Mouse (Mus musculus): Measurements from ENCODE around the gene Ssh2. TPM values are rescaled to one million over a fixed set of nuclear protein-coding genes. Genes with fewer than 3 reads are reported as not detected.
A peak's percentile ranks its signal among the peaks of the same experiment; 100 is the strongest.

Ssh2 gene
- polyA plus RNA-seq, 1 experiment: not detected

DNA sequence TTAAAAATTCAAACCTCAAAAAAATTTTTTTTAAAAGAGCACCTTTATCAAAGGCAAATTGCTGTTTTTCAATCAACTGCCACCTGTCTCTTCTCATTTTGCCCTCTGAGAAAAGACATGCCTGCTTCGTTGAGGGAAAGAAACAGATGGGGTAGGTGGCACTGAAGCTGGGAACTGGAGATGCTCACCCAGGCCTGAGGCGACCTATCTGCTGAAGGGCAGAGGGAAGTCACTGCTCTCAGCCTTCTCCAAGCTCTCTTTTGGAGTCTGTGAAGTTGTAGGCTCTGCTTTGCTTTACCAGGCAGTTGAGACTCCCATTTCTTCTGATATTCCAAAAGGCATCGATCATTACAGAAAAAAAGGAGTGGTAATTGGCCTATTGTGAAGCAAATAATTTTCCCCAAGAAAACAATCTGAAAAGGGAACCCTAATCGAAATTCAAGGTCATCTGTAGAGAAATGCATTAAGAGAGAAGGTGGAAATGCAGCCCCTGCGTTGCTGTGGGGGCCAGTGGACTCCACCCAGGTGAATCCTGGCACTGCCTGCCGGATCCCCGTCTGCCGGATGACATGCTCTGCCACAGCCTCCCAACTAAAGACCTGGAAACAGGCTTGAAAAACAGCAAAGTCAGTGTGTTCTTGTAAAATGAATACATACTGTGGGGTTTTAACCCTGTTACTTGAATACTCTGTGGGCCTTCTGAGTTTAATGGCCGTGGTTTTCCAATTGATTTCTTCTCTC is 239.9 kb downstream of the Ssh2 start:
- TF ChIP-seq CTCF (IDR thresholded peaks at IDR 0.05; ENCODE audit: insufficient read depth, low read depth, low read length) (no peak), POLR2A (IDR thresholded peaks at IDR 0.05; ENCODE audit: insufficient read depth, low read depth, low read length) (no peak)
- 0 out of 2 replicates have a peak, but pooled peaks cover 2% of the 10 kb centered on the region for H3K4me1 ChIP-seq (ENCODE audit: control insufficient read depth, insufficient read depth, low read length)
- H3K4me3 ChIP-seq (ENCODE audit: insufficient read depth, low read depth, low read length): no peak overlapping the region
- WGBS: 79% methylated on average over 9 of the region's 9 CpGs
- no peak overlapping the region for H3K27ac ChIP-seq (ENCODE audit: insufficient read depth, low read depth, low read length)

DNA sequence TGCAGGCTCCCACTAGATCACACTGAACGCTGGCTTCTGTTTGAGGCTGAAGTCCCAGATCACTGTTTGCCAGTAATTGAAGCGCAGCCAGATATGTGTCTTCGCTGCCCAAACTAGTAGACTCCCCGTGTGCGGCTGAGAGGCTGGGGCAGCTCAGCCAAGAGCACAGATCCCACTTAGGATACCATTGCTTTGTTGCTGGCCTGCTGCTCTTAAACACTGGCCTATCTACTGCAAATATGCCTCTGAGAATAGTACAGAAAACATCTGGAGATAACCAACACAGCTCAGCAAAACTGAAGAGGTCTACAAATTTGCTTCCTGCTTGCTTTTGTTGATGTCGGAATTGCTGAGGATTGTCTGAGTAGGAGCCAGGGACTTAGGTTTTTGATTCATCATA is 240.8 kb downstream of the Ssh2 start:
- TF ChIP-seq POLR2A (IDR thresholded peaks at IDR 0.05; ENCODE audit: insufficient read depth, low read depth, low read length) (no peak), CTCF (IDR thresholded peaks at IDR 0.05; ENCODE audit: insufficient read depth, low read depth, low read length) (no peak)
- Histone ChIP-seq H3K4me3 (ENCODE audit: insufficient read depth, low read depth, low read length) (no peak overlapping the region), H3K27ac (ENCODE audit: insufficient read depth, low read depth, low read length) (no peak overlapping the region), H3K4me1 (ENCODE audit: control insufficient read depth, insufficient read depth, low read length) (0 out of 2 replicates have a peak, but pooled peaks cover 2% of the 10 kb centered on the region)
- 43% methylated on average over 6 of the region's 6 CpGs for WGBS

DNA sequence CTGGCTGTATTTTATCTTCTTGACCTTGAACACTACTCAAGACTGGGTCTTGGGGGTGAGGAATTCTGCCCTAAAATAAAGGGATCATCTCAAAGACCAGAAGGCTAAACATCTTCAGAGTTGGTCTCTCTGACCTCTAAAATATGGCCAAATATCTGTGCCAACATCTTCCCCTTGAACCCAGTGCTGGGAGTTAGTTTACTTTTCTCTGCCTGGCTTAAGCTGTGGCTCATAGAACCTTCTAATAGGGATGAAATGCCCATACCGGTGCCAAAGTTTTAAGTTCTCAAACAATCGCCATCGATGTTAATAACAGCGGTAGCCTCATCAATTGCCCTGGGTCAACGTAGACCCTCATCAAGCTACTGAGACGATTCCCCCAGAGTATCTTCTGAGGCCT is 245.8 kb downstream of the Ssh2 start:
- H3K4me3 ChIP-seq (ENCODE audit: insufficient read depth, low read depth, low read length): peak overlapping the region; percentile 54
- H3K27ac ChIP-seq (ENCODE audit: insufficient read depth, low read depth, low read length): no peak overlapping the region
- WGBS: 5% methylated on average over 6 of the region's 6 CpGs
- peaks cover 18% of the 10 kb centered on the region for H3K4me1 ChIP-seq (ENCODE audit: control insufficient read depth, insufficient read depth, low read length)
- TF ChIP-seq POLR2A (IDR thresholded peaks at IDR 0.05; ENCODE audit: insufficient read depth, low read depth, low read length) (no peak), CTCF (IDR thresholded peaks at IDR 0.05; ENCODE audit: insufficient read depth, low read depth, low read length) (no peak)

GRCm38 (mm10) chr11:77462283-77463100 is 246.4 kb downstream of the Ssh2 start, which contains the start of gene Coro6:
Coro6 (plus strand) TSS chr11:77462411.
- TF ChIP-seq POLR2A (IDR thresholded peaks at IDR 0.05; ENCODE audit: insufficient read depth, low read depth, low read length): no peak
- no peak for TF ChIP-seq CTCF (IDR thresholded peaks at IDR 0.05; ENCODE audit: insufficient read depth, low read depth, low read length)
- H3K4me3 ChIP-seq (ENCODE audit: insufficient read depth, low read depth, low read length): peak within 1 kb of the TSS; percentile 54
- peaks cover 23% of the 10 kb centered on the region for H3K4me1 ChIP-seq (ENCODE audit: control insufficient read depth, insufficient read depth, low read length)
- WGBS: 2% methylated on average over 72 of the region's 73 CpGs
- H3K27ac ChIP-seq (ENCODE audit: insufficient read depth, low read depth, low read length): no peak within 1 kb of the TSS

GRCm38 (mm10) chr11:77463101-77463445 is 247.0 kb downstream of the Ssh2 start:
- TF ChIP-seq CTCF (IDR thresholded peaks at IDR 0.05; ENCODE audit: insufficient read depth, low read depth, low read length): no peak
- no peak for TF ChIP-seq POLR2A (IDR thresholded peaks at IDR 0.05; ENCODE audit: insufficient read depth, low read depth, low read length)
- Histone ChIP-seq H3K4me3 (ENCODE audit: insufficient read depth, low read depth, low read length) (peak overlapping the region; percentile 54), H3K27ac (ENCODE audit: insufficient read depth, low read depth, low read length) (no peak overlapping the region), H3K4me1 (ENCODE audit: control insufficient read depth, insufficient read depth, low read length) (peaks cover 29% of the 10 kb centered on the region)
- 56% methylated on average over 8 of the region's 8 CpGs for WGBS

DNA sequence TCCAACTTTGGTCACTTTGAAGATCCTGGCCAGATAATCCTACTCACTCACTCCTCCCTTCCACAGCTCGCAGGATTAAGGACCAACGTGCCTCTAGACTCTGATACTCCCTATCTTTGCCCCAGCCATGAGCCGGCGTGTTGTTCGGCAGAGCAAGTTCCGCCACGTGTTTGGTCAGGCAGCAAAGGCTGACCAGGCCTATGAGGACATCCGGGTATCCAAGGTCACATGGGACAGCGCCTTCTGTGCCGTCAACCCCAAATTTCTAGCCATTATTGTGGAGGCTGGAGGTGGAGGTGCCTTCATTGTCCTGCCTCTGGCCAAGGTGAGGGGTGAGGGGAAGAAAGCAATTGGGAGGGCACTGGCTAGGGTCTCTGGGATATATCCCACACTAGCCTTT is 247.7 kb downstream of the Ssh2 start:
- 86% methylated on average over 10 of the region's 10 CpGs for WGBS
- TF ChIP-seq CTCF (IDR thresholded peaks at IDR 0.05; ENCODE audit: insufficient read depth, low read depth, low read length): no peak
- no peak for TF ChIP-seq POLR2A (IDR thresholded peaks at IDR 0.05; ENCODE audit: insufficient read depth, low read depth, low read length)
- no peak overlapping the region for H3K27ac ChIP-seq (ENCODE audit: insufficient read depth, low read depth, low read length)
- peaks cover 31% of the 10 kb centered on the region for H3K4me1 ChIP-seq (ENCODE audit: control insufficient read depth, insufficient read depth, low read length)
- no peak overlapping the region for H3K4me3 ChIP-seq (ENCODE audit: insufficient read depth, low read depth, low read length)

DNA sequence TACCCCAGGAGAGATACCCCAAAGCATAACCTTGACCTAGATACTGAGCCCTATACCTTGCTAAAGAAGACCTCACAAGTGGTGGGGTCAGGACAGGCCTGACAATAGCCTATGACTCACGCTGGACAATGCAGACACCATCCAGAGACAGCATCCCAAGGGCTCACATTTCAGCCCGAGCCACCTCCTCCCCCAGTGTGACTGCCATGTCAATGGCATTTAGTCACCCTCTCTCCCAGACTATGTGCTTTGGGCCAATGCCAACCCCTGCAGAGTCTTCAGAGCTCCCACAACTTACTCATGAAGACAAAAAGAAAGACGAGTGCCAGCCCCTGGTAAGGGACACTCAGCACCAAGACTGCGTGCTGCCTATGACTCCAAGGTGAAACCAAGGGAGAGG is 248.6 kb downstream of the Ssh2 start:
- Histone ChIP-seq H3K27ac (ENCODE audit: insufficient read depth, low read depth, low read length) (no peak overlapping the region), H3K4me3 (ENCODE audit: insufficient read depth, low read depth, low read length) (no peak overlapping the region), H3K4me1 (ENCODE audit: control insufficient read depth, insufficient read depth, low read length) (peaks cover 31% of the 10 kb centered on the region)
- 56% methylated on average over 4 of the region's 4 CpGs for WGBS
- no peak for TF ChIP-seq POLR2A (IDR thresholded peaks at IDR 0.05; ENCODE audit: insufficient read depth, low read depth, low read length)
- no peak for TF ChIP-seq CTCF (IDR thresholded peaks at IDR 0.05; ENCODE audit: insufficient read depth, low read depth, low read length)

DNA sequence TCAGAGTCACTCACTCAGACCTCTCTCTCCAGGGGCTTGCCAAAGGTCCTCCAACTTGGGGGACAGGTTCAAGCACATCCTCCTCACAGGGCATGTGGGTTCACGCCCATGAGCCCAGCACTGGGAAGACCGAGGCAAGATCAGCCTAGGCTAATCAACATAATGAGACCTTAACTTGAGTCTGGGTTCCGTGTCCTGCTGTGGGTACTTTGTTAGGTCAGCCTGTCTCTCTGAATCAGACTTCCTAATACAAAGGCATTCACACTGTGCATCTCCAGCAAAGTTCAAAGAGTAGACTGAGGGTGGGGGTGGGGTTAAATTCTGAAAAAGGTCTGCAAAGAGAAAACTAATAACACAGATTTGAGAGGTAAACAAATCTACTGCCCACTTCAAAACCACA is 249.0 kb downstream of the Ssh2 start:
- TF ChIP-seq CTCF (IDR thresholded peaks at IDR 0.05; ENCODE audit: insufficient read depth, low read depth, low read length): no peak
- no peak for TF ChIP-seq POLR2A (IDR thresholded peaks at IDR 0.05; ENCODE audit: insufficient read depth, low read depth, low read length)
- 56% methylated on average over 3 of the region's 3 CpGs for WGBS
- peaks cover 31% of the 10 kb centered on the region for H3K4me1 ChIP-seq (ENCODE audit: control insufficient read depth, insufficient read depth, low read length)

GRCm38 (mm10) chr11:77466544-77466943 is 250.5 kb downstream of the Ssh2 start:
- peaks cover 31% of the 10 kb centered on the region for H3K4me1 ChIP-seq (ENCODE audit: control insufficient read depth, insufficient read depth, low read length)
- H3K4me3 ChIP-seq (ENCODE audit: insufficient read depth, low read depth, low read length): no peak overlapping the region
- TF ChIP-seq CTCF (IDR thresholded peaks at IDR 0.05; ENCODE audit: insufficient read depth, low read depth, low read length): no peak
- no peak for TF ChIP-seq POLR2A (IDR thresholded peaks at IDR 0.05; ENCODE audit: insufficient read depth, low read depth, low read length)
- H3K27ac ChIP-seq (ENCODE audit: insufficient read depth, low read depth, low read length): no peak overlapping the region
- 47% methylated on average over 9 of the region's 9 CpGs for WGBS

More for the DNA sequence above, 249.0 kb downstream of the Ssh2 start:
- Histone ChIP-seq H3K27ac (ENCODE audit: insufficient read depth, low read depth, low read length) (no peak overlapping the region), H3K4me3 (ENCODE audit: insufficient read depth, low read depth, low read length) (no peak overlapping the region)
